ENCODE assay signal across 11 mouse cellular contexts in genomic region chr4:98435641-98436457, GRCm38 (mm10). TPM values are rescaled to one million over a fixed set of nuclear protein-coding genes. Genes with fewer than 3 reads are reported as not detected.
DNase-seq lines count a peak whose midpoint lies in the region; ATAC-seq and TF ChIP-seq lines count a peak whose summit lies in the region.
"Had no signal": no experiment of that assay in that cellular context is flagged by ENCODE, and none has a peak within 500 bp of the region (broad histone marks: within the 10 kb centered on the region; RNA-seq: fewer than 3 reads in every experiment).

No protein-coding gene starts in this region.

- no peak overlapping the region for H3K4me2 ChIP-seq in kidney, embryonic 16.5 days (replicated peaks; ENCODE audit: low read depth, low read length)
- H3K4me2 ChIP-seq: heart, embryonic 11.5 days; hindbrain, embryonic 15.5 days had no signal

- TF ChIP-seq CTCF in gastrocnemius, adult 2 months (IDR thresholded peaks at IDR 0.05) = no peak
- TF ChIP-seq CTCF in bone marrow, adult 2 months (IDR thresholded peaks at IDR 0.05; ENCODE audit: control insufficient read depth, insufficient read depth, low read length) = no peak

- no peak overlapping the region; the same call in 1 of the 2 replicates for H3K4me3 ChIP-seq in gastrocnemius, adult 2 months
- no peak overlapping the region for H3K4me3 ChIP-seq in bone marrow, adult 2 months (replicated peaks; ENCODE audit: control insufficient read depth, low read depth, low read length)
- H3K4me3 ChIP-seq in kidney, embryonic 16.5 days (ENCODE audit: low read length) = no peak overlapping the region
- H3K4me3 ChIP-seq: hindbrain, embryonic 15.5 days had no signal

- no peaks in the 10 kb centered on the region for H3K36me3 ChIP-seq in kidney, embryonic 16.5 days (ENCODE audit: insufficient read depth, low read length)
- H3K36me3 ChIP-seq: hindbrain, embryonic 15.5 days had no signal

- intact Hi-C loops in gastrocnemius, adult 2 months (cut with DNase I) = no loop called here

- H3K9ac ChIP-seq in kidney, embryonic 16.5 days (replicated peaks; ENCODE audit: low read length) = no peak overlapping the region
- H3K9ac ChIP-seq: hindbrain, embryonic 15.5 days had no signal

- TF ChIP-seq POLR2A in bone marrow, adult 2 months (IDR thresholded peaks at IDR 0.05; ENCODE audit: borderline replicate concordance, control insufficient read depth, low read depth, low read length) = no peak

- H3K27me3 ChIP-seq in kidney, embryonic 16.5 days (ENCODE audit: insufficient read depth, low read length) = no peaks in the 10 kb centered on the region
- H3K27me3 ChIP-seq: hindbrain, embryonic 15.5 days had no signal

- no peaks in the 10 kb centered on the region for H3K9me3 ChIP-seq in kidney, embryonic 16.5 days (ENCODE audit: low read length)
- H3K9me3 ChIP-seq: hindbrain, embryonic 15.5 days had no signal

- peaks cover 2% of the 10 kb centered on the region; the same call in 1 of the 2 replicates for H3K4me1 ChIP-seq in bone marrow, adult 2 months (ENCODE audit: control insufficient read depth, insufficient read depth, low read length)
- no peaks in the 10 kb centered on the region for H3K4me1 ChIP-seq in kidney, embryonic 16.5 days (ENCODE audit: insufficient read depth, low read length)
- H3K4me1 ChIP-seq: hindbrain, embryonic 15.5 days had no signal

- no peak for ATAC-seq in kidney, embryonic 16.5 days (ENCODE audit: low FRiP score, low TSS enrichment)

- 53% methylated on average over 10 of the region's 10 CpGs for WGBS in bone marrow, adult 2 months
- whole genome bisulfite sequencing in kidney, embryonic 16.5 days = 86% methylated on average over 10 of the region's 10 CpGs

- peak overlapping the region; percentile 21; the same call in 1 of the 2 replicates for H3K27ac ChIP-seq in gastrocnemius, adult 2 months
- peak overlapping the region; percentile 25 for H3K27ac ChIP-seq in bone marrow, adult 2 months (ENCODE audit: control insufficient read depth, insufficient read depth, low read depth, low read length, poor library complexity)
- H3K27ac ChIP-seq in kidney, embryonic 16.5 days (ENCODE audit: low read length) = no peak overlapping the region
- H3K27ac ChIP-seq: hindbrain, embryonic 15.5 days had no signal

- DNase-seq in gastrocnemius, adult 2 months = peak; percentile 32
- DNase-seq in gastrocnemius, adult 8-10 months (ENCODE audit: low spot score in 2 of 2) = no peak
- DNase-seq in 416B (ENCODE audit: low read depth) = peak; percentile 11
- DNase-seq in naive thymus-derived CD4-positive, alpha-beta T cell, adult 2 months (ENCODE audit: low read depth) = peak; percentile 72
- no peak for DNase-seq in ovary, adult 18-20 months (ENCODE audit: low spot score)
- no peak for DNase-seq in cerebellum, postnatal 36 days
- DNase-seq: embryo, embryonic 11 days had no signal

RNA-seq across cellular contexts. Expression of gene Patj, which starts 40.3 kb away (rescaled TPM):
- total RNA-seq in gastrocnemius, adult 2 months (2021) = 1 to 10 TPM; 2.4 to 6.2 TPM
- 1 to 10 TPM; 2.1 to 3.9 (median 2.4) TPM for total RNA-seq in gastrocnemius, adult 8-10 months (2022)
- polyA plus RNA-seq in bone marrow, adult 2 months (2011; ENCODE audit: insufficient read depth, insufficient read length, low replicate concordance, missing spikeins) = 2.6 and 2.8 TPM in 2 replicates
- 27.6 and 30.1 TPM in 2 replicates for polyA plus RNA-seq in kidney, embryonic 16.5 days (2015; fragmentation: Nextera tagmentation; extraction: Ambion mirVana)

RNA-seq across cellular contexts. Expression of gene Tm2d1, which starts 52.7 kb away (rescaled TPM):
- 10 to 100 TPM; 35.1 to 39.4 TPM for total RNA-seq in gastrocnemius, adult 2 months (2021)
- 10 to 100 TPM; 37.9 to 47.5 (median 40.5) TPM for total RNA-seq in gastrocnemius, adult 8-10 months (2022)
- 7.4 and 14.8 TPM in 2 replicates for polyA plus RNA-seq in bone marrow, adult 2 months (2011; ENCODE audit: insufficient read depth, insufficient read length, low replicate concordance, missing spikeins)
- polyA plus RNA-seq in kidney, embryonic 16.5 days (2015; fragmentation: Nextera tagmentation; extraction: Ambion mirVana) = 102 and 105 TPM in 2 replicates

Comparison
In these comparisons a context has a peak if more than half of its experiments do, and no peak if none do; other contexts are left out.
1. DNase-seq: peak in gastrocnemius, adult 2 months (single experiment), 416B (single experiment) and naive thymus-derived CD4-positive, alpha-beta T cell, adult 2 months (single experiment); none in gastrocnemius, adult 8-10 months (0 of 2), ovary, adult 18-20 months (single experiment) and cerebellum, postnatal 36 days (0 of 2).